Mouse (Mus musculus) telencephalon, adult 2 months (tissue): Measurements from ENCODE around the gene Zfp985.
"Not testable (repeated sequence)": the region's sequence is repeated elsewhere in the genome, so short reads cannot be mapped to it uniquely, and the experiment has no call there.

ENCODE experiments used
- DNase-seq: peaks from one replicate; pipeline ENCODE4 v3.0.0-alpha.2; 2011; ENCODE audit warnings: low read depth, low spot score

Gene Zfp985

GRCm38 (mm10) chr4:147603806-147604205 is 50.7 kb downstream of the Zfp985 start:
- no peak for DNase-seq

- DNase-seq, result no peak
These were observed 52.4 kb downstream of the Zfp985 start for GRCm38 (mm10) chr4:147605521-147605920.

- DNase-seq, result not testable (repeated sequence)
These were observed 53.4 kb downstream of the Zfp985 start for GRCm38 (mm10) chr4:147606511-147606910.

- DNase-seq, result not testable (repeated sequence)
These were observed 80.8 kb downstream of the Zfp985 start for GRCm38 (mm10) chr4:147633818-147634262.
